Mouse (Mus musculus): ENCODE measurements around the gene Dusp15. TPM values are rescaled to one million over a fixed set of nuclear protein-coding genes. Genes with fewer than 3 reads are reported as not detected.

The Dusp15 gene
- polyA plus RNA-seq (2015; fragmentation: Nextera tagmentation; extraction: Ambion mirVana): 0.10 and 0.24 TPM in 2 replicates

GRCm38 (mm10) chr2:152951065-152951849, at the start of gene Dusp15:
TSS of gene Dusp15 (minus strand) at chr2:152951698.

DNA sequence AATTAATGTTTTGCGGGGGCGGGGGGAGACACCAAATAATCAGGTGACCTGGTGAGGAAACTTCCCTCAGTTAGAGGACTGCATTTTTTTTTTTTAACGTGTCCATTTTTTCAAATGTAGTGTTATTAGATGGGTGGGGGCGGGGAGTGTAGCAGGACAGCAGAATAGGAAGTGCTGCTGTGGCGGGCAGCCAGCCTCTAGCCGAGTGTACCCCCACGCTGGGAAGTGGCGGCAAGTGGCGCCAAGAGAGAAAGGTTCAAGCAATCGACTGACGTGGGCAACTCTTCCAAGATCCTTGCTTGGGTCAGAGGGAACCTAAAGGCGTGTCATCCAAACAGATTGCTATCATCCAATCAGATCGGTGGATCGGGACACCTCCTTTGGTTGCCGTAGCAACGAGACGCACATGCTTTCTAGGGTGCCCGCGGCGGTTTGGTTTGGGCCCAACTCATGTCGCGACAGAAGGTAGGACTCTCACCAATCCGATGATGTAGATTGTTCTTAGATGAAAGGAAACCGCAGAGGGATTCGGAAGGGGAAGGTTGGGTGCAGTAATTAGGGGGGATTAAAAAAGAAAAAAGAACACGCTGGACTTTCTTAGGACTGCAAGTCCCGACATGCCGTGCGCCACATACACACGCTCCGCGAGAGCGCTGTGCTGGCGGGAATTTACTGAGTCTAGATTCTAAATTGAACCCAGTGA, 10.7 kb upstream of the Dusp15 start, which contains the start of gene Ttll9:
Gene Ttll9 (plus strand): TSS at position 395 of the 703 bp plus-strand sequence.

GRCm38 (mm10) chr2:152933048-152933447, 18.4 kb downstream of the Dusp15 start, which contains the start of gene Foxs1:
TSS of gene Foxs1 (minus strand) at chr2:152933208.

DNA sequence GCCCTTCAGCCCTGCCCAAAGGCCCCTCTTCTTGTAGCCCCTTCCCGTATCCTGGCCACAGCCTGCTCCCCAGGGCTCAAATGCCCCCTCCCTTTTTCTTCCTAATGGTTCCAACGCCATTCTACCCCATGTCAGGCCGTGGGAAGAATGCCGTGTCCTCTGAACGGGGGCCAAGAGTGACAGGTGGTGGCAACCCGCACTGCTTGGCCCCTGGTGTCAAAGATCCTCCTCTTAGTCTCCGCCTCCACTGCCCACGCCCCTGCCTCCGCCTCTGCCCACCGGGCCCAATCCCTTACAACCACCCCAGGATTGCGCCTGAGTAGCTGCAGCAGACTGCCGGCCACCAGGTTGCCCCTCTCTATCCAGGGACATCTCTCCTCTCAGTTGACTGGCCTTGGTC, 40.5 kb downstream of the Dusp15 start, which contains the start of gene Mylk2:
Gene Mylk2 (plus strand): TSS at position 322 of the 400 bp plus-strand sequence.

Other genes starting within 250 kb of the Dusp15 start
- gene Id1, start 215.4 kb downstream of the Dusp15 start, polyA plus RNA-seq (2015; fragmentation: Nextera tagmentation; extraction: Ambion mirVana): 186 and 218 TPM in 2 replicates
- 10.9 and 15.6 TPM in 2 replicates for gene Cox4i2, start 197.5 kb downstream of the Dusp15 start, polyA plus RNA-seq (2015; fragmentation: Nextera tagmentation; extraction: Ambion mirVana)
- gene Bcl2l1, start 120.0 kb downstream of the Dusp15 start, polyA plus RNA-seq (2015; fragmentation: Nextera tagmentation; extraction: Ambion mirVana): 87.3 and 90.0 TPM in 2 replicates
- gene Tpx2, start 103.7 kb downstream of the Dusp15 start, polyA plus RNA-seq (2015; fragmentation: Nextera tagmentation; extraction: Ambion mirVana): 13.9 and 21.6 TPM in 2 replicates
- 0.08 and 0.16 TPM in 2 replicates for gene Mylk2, start 40.3 kb downstream of the Dusp15 start, polyA plus RNA-seq (2015; fragmentation: Nextera tagmentation; extraction: Ambion mirVana)
- 36.9 and 38.5 TPM in 2 replicates for gene Foxs1, start 18.5 kb downstream of the Dusp15 start, polyA plus RNA-seq (2015; fragmentation: Nextera tagmentation; extraction: Ambion mirVana)
- not detected in 2 replicates for gene Ttll9, start 10.8 kb upstream of the Dusp15 start, polyA plus RNA-seq (2015; fragmentation: Nextera tagmentation; extraction: Ambion mirVana)
- gene Pdrg1, start 63.7 kb upstream of the Dusp15 start, polyA plus RNA-seq (2015; fragmentation: Nextera tagmentation; extraction: Ambion mirVana): 94.7 and 101 TPM in 2 replicates
- gene Xkr7, start 80.2 kb upstream of the Dusp15 start, polyA plus RNA-seq (2015; fragmentation: Nextera tagmentation; extraction: Ambion mirVana): not detected in 2 replicates
- gene Ccm2l, start 114.3 kb upstream of the Dusp15 start, polyA plus RNA-seq (2015; fragmentation: Nextera tagmentation; extraction: Ambion mirVana): 0.62 and 0.63 TPM in 2 replicates
- 5.2 and 8.6 TPM in 2 replicates for gene Hck, start 156.8 kb upstream of the Dusp15 start, polyA plus RNA-seq (2015; fragmentation: Nextera tagmentation; extraction: Ambion mirVana)
- 41.6 and 42.8 TPM in 2 replicates for gene Tm9sf4, start 209.6 kb upstream of the Dusp15 start, polyA plus RNA-seq (2015; fragmentation: Nextera tagmentation; extraction: Ambion mirVana)